Mouse (Mus musculus): ENCODE data around the gene Yaf2. TPM values are rescaled to one million over a fixed set of nuclear protein-coding genes. Genes with fewer than 3 reads are reported as not detected.
A peak's percentile ranks its signal among the peaks of the same experiment; 100 is the strongest.

Gene Yaf2
- total and polyA plus RNA-seq, 3 experiments, result 37.7 to 50.7 TPM; not detected in 1

GRCm38 (mm10) chr15:93283349-93283748 is 53.4 kb downstream of the Yaf2 start:
- peak; percentile 44 for DNase-seq (ENCODE audit: low read depth, low spot score)
- peaks cover 0 to 11% of the 10 kb centered on the region in 2 experiments; a peak in 2 of 4 replicates for H3K4me1 ChIP-seq (ENCODE audit: control insufficient read depth in 1 of 2, insufficient read depth in 2 of 2, low read length in 2 of 2)

GRCm38 (mm10) chr15:93276276-93276675 is 60.5 kb downstream of the Yaf2 start:
- peak overlapping the region; percentile 93 for H3K27ac ChIP-seq (ENCODE audit: control insufficient read depth, low read depth, low read length)
- peaks cover 0 to 24% of the 10 kb centered on the region in 2 experiments; a peak in 2 of 4 replicates for H3K36me3 ChIP-seq (ENCODE audit: control insufficient read depth in 1 of 2, insufficient read depth in 2 of 2, low read length in 2 of 2)
- H3K9me3 ChIP-seq (replicated peaks; ENCODE audit: insufficient read depth, low read length), result no peaks in the 10 kb centered on the region
- peaks cover 3 to 26% of the 10 kb centered on the region in 2 experiments; a peak in 3 of 4 replicates for H3K4me1 ChIP-seq (ENCODE audit: control insufficient read depth in 1 of 2, insufficient read depth in 2 of 2, low read length in 2 of 2)
- peaks cover 23% of the 10 kb centered on the region for H3K79me2 ChIP-seq (ENCODE audit: control insufficient read depth, insufficient read depth, low read length, poor library complexity)
- TF ChIP-seq ELF1 (IDR thresholded peaks at IDR 0.05; ENCODE audit: low read depth, low read length) (no peak), ZMIZ1 (IDR thresholded peaks at IDR 0.05; ENCODE audit: low read depth, low read length) (no peak), EP300 (IDR thresholded peaks at IDR 0.05; ENCODE audit: low read depth in 1 of 2, low read length in 2 of 2) (no peak), ZC3H11A (IDR thresholded peaks at IDR 0.05; ENCODE audit: low read depth, low read length) (no peak), RCOR1 (IDR thresholded peaks at IDR 0.05; ENCODE audit: low read depth, low read length) (no peak), MEF2A (IDR thresholded peaks at IDR 0.05; ENCODE audit: extremely low read depth, insufficient replicate concordance, low read depth, low read length, poor library complexity, severe bottlenecking) (no peak), MAFK (IDR thresholded peaks at IDR 0.05; ENCODE audit: borderline replicate concordance, low read depth, low read length) (no peak), CHD2 (IDR thresholded peaks at IDR 0.05; ENCODE audit: low read length) (no peak)
- DNase-seq (ENCODE audit: low read depth, low spot score), result peak; percentile 50
- no peaks in the 10 kb centered on the region for H3K27me3 ChIP-seq (ENCODE audit: control insufficient read depth in 1 of 2, insufficient read depth in 2 of 2, low read length in 2 of 2)
- peak overlapping the region; percentile 74 to 75 for H3K4me3 ChIP-seq (ENCODE audit: control insufficient read depth in 1 of 2, insufficient read depth in 1 of 2, low read depth in 2 of 2, low read length in 2 of 2)
- peak overlapping the region; percentile 83 for H3K9ac ChIP-seq (ENCODE audit: control insufficient read depth, low read depth, low read length, poor library complexity, severe bottlenecking)

More at GRCm38 (mm10) chr15:93283349-93283748, 53.4 kb downstream of the Yaf2 start:
- Histone ChIP-seq H3K4me3 (ENCODE audit: control insufficient read depth in 1 of 2, insufficient read depth in 1 of 2, low read depth in 2 of 2, low read length in 2 of 2) (no peak overlapping the region), H3K79me2 (ENCODE audit: control insufficient read depth, insufficient read depth, low read length, poor library complexity) (no peaks in the 10 kb centered on the region), H3K9ac (ENCODE audit: control insufficient read depth, low read depth, low read length, poor library complexity, severe bottlenecking) (no peak overlapping the region), H3K9me3 (replicated peaks; ENCODE audit: insufficient read depth, low read length) (no peaks in the 10 kb centered on the region), H3K36me3 (ENCODE audit: control insufficient read depth in 1 of 2, insufficient read depth in 2 of 2, low read length in 2 of 2) (peaks cover 3 to 6% of the 10 kb centered on the region in 2 experiments; a peak in 3 of 4 replicates), H3K27ac (ENCODE audit: control insufficient read depth, low read depth, low read length) (no peak overlapping the region), H3K27me3 (ENCODE audit: control insufficient read depth in 1 of 2, insufficient read depth in 2 of 2, low read length in 2 of 2) (no peaks in the 10 kb centered on the region)
- TF ChIP-seq MAX (IDR thresholded peaks at IDR 0.05; ENCODE audit: low read length) (no peak), RAD21 (IDR thresholded peaks at IDR 0.05; ENCODE audit: low read depth, low read length) (peak; percentile 22), CTCF (IDR thresholded peaks at IDR 0.05 in 2 of 3, conservative IDR thresholded peaks at IDR 0.05 in 1 of 3; ENCODE audit: control insufficient read depth in 1 of 3, insufficient read depth in 1 of 3, low read depth in 2 of 3, low read length in 3 of 3, poor library complexity in 1 of 3, severe bottlenecking in 1 of 3) (peak; percentile 31 to 52 (median 43); a peak in 5 of 6 replicates), MYB (IDR thresholded peaks at IDR 0.05; ENCODE audit: low read depth, low read length) (no peak), SMC3 (IDR thresholded peaks at IDR 0.05; ENCODE audit: low read depth, low read length) (peak; percentile 32; the same call in 1 of the 2 replicates), MXI1 (IDR thresholded peaks at IDR 0.05; ENCODE audit: low read depth, low read length) (no peak)

GRCm38 (mm10) chr15:93275623-93276022 is 61.1 kb downstream of the Yaf2 start:
- Histone ChIP-seq H3K27ac (ENCODE audit: control insufficient read depth, low read depth, low read length) (peak overlapping the region; percentile 93), H3K79me2 (ENCODE audit: control insufficient read depth, insufficient read depth, low read length, poor library complexity) (peaks cover 26% of the 10 kb centered on the region), H3K36me3 (ENCODE audit: control insufficient read depth in 1 of 2, insufficient read depth in 2 of 2, low read length in 2 of 2) (peaks cover 0 to 25% of the 10 kb centered on the region in 2 experiments; a peak in 2 of 4 replicates), H3K9me3 (replicated peaks; ENCODE audit: insufficient read depth, low read length) (no peaks in the 10 kb centered on the region), H3K27me3 (ENCODE audit: control insufficient read depth in 1 of 2, insufficient read depth in 2 of 2, low read length in 2 of 2) (no peaks in the 10 kb centered on the region), H3K9ac (ENCODE audit: control insufficient read depth, low read depth, low read length, poor library complexity, severe bottlenecking) (peak overlapping the region; percentile 83), H3K4me1 (ENCODE audit: control insufficient read depth in 1 of 2, insufficient read depth in 2 of 2, low read length in 2 of 2) (peaks cover 3 to 27% of the 10 kb centered on the region in 2 experiments; a peak in 3 of 4 replicates), H3K4me3 (ENCODE audit: control insufficient read depth in 1 of 2, insufficient read depth in 1 of 2, low read depth in 2 of 2, low read length in 2 of 2) (peak overlapping the region; percentile 74 to 75)
- TF ChIP-seq MAX (IDR thresholded peaks at IDR 0.05; ENCODE audit: low read length), result peak; percentile 74; the same call in 1 of the 2 replicates
- peak in 1 of 2 experiments; percentile 5; a peak in 2 of 4 replicates for TF ChIP-seq POLR2A (IDR thresholded peaks at IDR 0.05; ENCODE audit: control insufficient read depth in 1 of 2, insufficient read depth in 1 of 2, low read depth in 1 of 2, low read length in 2 of 2, poor library complexity in 1 of 2)
- no peak for TF ChIP-seq ZNF384 (IDR thresholded peaks at IDR 0.05; ENCODE audit: low read depth, low read length)
- 0 out of 2 replicates have a peak, but pooled peaks have one; percentile 35 for TF ChIP-seq MYC (IDR thresholded peaks at IDR 0.05; ENCODE audit: low read depth, low read length)
- TF ChIP-seq SIN3A (IDR thresholded peaks at IDR 0.05; ENCODE audit: low read length), result 0 out of 2 replicates have a peak, but pooled peaks have one; percentile 10
- no peak for DNase-seq (ENCODE audit: low read depth, low spot score)

Data from MEL (cell line).